Mouse (Mus musculus) ES-E14 (cell line): ENCODE measurements at regions not wholly inside any gene's neighbourhood (a gene's known extent, or its start where the extent isn't known, plus 50 kb on each side); places are given as distances from the start of the nearest gene placed in this dataset.

Experiments used
- DNase-seq: peaks from one replicate; pipeline ENCODE4 v3.0.0-alpha.2; 2013; ENCODE audit warnings: low read depth, low spot score
- H3K27ac ChIP-seq: 2 replicates; pipeline ENCODE4 v1.5.1; 2012; ENCODE audit warnings: low read depth, mild to moderate bottlenecking, low read length, moderate library complexity, mixed read lengths; ENCODE audit not compliant: poor library complexity, insufficient read depth, severe bottlenecking
- H3K36me3 ChIP-seq: 2 replicates; pipeline ENCODE4 v1.6.1; 2012; ENCODE audit warnings: mild to moderate bottlenecking, low read length, moderate library complexity, mixed read lengths; ENCODE audit not compliant: control insufficient read depth, poor library complexity, insufficient read depth, severe bottlenecking
- H3K4me1 ChIP-seq, 2 experiments: fragments of 150-350 bp in 1 of 2; sonication (generic) in 1 of 2; 2 replicates each; pipeline ENCODE4 v1.6.1; 2012; ENCODE audit warnings: low read length in 2 of 2, mild to moderate bottlenecking in 1 of 2, mixed read lengths in 1 of 2; ENCODE audit not compliant: control insufficient read depth in 2 of 2, insufficient read depth in 2 of 2, poor library complexity in 1 of 2
- H3K4me3 ChIP-seq, 2 experiments: fragments of 150-350 bp in 1 of 2; sonication (generic) in 1 of 2; 2 replicates each; pipeline ENCODE4 v1.5.1; 2012; ENCODE audit warnings: low read length in 2 of 2, low read depth in 1 of 2, mild to moderate bottlenecking in 1 of 2, mixed read lengths in 1 of 2; ENCODE audit not compliant: insufficient read depth in 1 of 2, poor library complexity in 1 of 2, severe bottlenecking in 1 of 2
- H3K9ac ChIP-seq: 2 replicates; pipeline ENCODE4 v1.6.1; 2012; ENCODE audit warnings: low read depth, mild to moderate bottlenecking, low read length, mixed read lengths; ENCODE audit not compliant: poor library complexity, insufficient read depth, severe bottlenecking
- H3K9me3 ChIP-seq: fragments of 150-350 bp; sonication (generic); 2 replicates; pipeline ENCODE4 v1.6.1; 2012; ENCODE audit warnings: low read depth, mild to moderate bottlenecking, low read length; ENCODE audit not compliant: control insufficient read depth, insufficient read depth
- CHD2 ChIP-seq: IDR thresholded peaks from 2 replicates; pipeline ENCODE4 v1.6.1; 2014; ENCODE audit warnings: mild to moderate bottlenecking, low read depth, low read length, inconsistent platforms
- HCFC1 ChIP-seq: IDR thresholded peaks from 2 replicates; pipeline ENCODE4 v1.6.1; 2012; ENCODE audit warnings: low read length, inconsistent platforms, borderline replicate concordance; ENCODE audit not compliant: insufficient read depth
- MAFK ChIP-seq: IDR thresholded peaks from 2 replicates; pipeline ENCODE4 v1.6.1; 2014; ENCODE audit warnings: mild to moderate bottlenecking, low read depth, low read length, inconsistent platforms; ENCODE audit not compliant: insufficient read depth
- ZC3H11A ChIP-seq: IDR thresholded peaks from 2 replicates; pipeline ENCODE4 v1.6.1; 2012; ENCODE audit warnings: low read depth, mild to moderate bottlenecking, inconsistent platforms, low read length, borderline replicate concordance
- ZNF384 ChIP-seq: IDR thresholded peaks from 2 replicates; pipeline ENCODE4 v1.6.1; 2012; ENCODE audit warnings: low read depth, low read length, inconsistent platforms
- in situ Hi-C, 2 experiments: fragments of 600-800 bp; cut with MboI; formaldehyde crosslinking; loops; one replicate each; pipeline ENCODE4 v1.15.1; 2025; ENCODE audit warnings: low sequenced_read_pairs in 2 of 2, inconsistent platforms in 1 of 2; ENCODE audit not compliant: unreplicated experiment in 2 of 2

DNA sequence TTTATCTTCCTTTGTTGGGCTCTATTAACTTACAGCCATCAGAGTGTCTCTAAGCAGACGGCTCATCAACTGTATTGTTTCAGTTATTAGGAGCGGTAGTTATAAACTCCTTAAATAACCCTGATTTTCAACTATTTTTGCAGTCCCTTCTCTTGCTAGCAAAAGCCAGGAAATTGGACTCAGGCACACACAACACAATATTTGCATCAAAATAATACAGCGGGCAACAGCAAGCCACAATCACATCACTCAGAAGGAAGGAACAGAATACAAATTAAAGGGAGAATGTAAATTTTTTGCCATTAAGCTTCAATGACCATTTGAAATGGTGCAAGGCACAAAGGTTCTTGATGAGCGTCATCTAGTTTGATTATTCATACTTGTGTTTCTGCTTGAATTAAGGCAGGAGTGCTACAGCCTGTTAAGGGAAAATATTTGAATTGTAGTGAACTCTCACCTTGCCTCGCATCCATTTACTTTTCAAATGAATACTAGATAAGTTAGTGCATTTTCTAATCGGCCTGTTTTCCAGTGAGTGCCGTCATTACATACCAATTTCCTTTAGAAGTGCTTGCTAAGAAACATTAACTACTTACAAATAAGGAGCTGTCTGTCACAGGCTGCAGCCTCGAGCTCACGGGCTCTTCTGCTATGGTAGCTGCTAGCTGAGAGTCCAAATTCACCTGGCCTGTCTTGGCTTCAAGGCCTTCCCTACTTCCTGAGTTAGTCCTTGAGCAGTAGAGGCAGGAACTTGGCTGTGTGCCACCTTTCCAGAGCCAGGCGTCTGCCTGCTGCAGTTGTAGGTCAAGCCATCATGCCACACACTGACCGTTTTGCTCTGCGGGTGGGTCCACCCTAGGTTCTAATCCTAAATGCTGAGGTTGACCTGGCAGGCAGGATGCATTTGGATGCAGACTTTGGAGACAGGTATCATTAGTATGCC is 91.1 kb upstream of the Kiz start:
- TF ChIP-seq MAFK (no peak), HCFC1 (no peak), ZC3H11A (no peak)
- 0 out of 4 replicates have a peak, but pooled peaks cover 0 to 2% of the 10 kb centered on the region in 2 experiments for H3K4me1 ChIP-seq
- H3K36me3 ChIP-seq: no peaks in the 10 kb centered on the region
- in situ Hi-C loops: no loop called here
- no peak for DNase-seq
- H3K27ac ChIP-seq: no peak overlapping the region; the same call in 1 of the 2 replicates
- H3K9me3 ChIP-seq: no peaks in the 10 kb centered on the region
- no peak overlapping the region for H3K9ac ChIP-seq
- H3K4me3 ChIP-seq: no peak overlapping the region

- Histone ChIP-seq H3K27ac (no peak overlapping the region), H3K36me3 (no peaks in the 10 kb centered on the region), H3K9me3 (no peaks in the 10 kb centered on the region), H3K4me1 (no peaks in the 10 kb centered on the region), H3K9ac (no peak overlapping the region), H3K4me3 (no peak overlapping the region)
- TF ChIP-seq HCFC1 (no peak), ZC3H11A (no peak), ZNF384 (no peak), MAFK (no peak), CHD2 (no peak)
- DNase-seq: no peak
- in situ Hi-C loops: no loop called here
Measured at GRCm38 (mm10) chr2:146774876-146775275, 80.8 kb upstream of the Kiz start.

- in situ Hi-C loops: no loop called here
- no peak overlapping the region for H3K27ac ChIP-seq
- no peak overlapping the region for H3K9ac ChIP-seq
- H3K9me3 ChIP-seq: peaks cover 2% of the 10 kb centered on the region; the same call in 1 of the 2 replicates
- H3K4me1 ChIP-seq: 0 out of 4 replicates have a peak, but pooled peaks cover 2% of the 10 kb centered on the region in 2 experiments
- no peak for DNase-seq
- no peak overlapping the region for H3K4me3 ChIP-seq
- no peaks in the 10 kb centered on the region for H3K36me3 ChIP-seq
- no peak for TF ChIP-seq ZC3H11A
- no peak for TF ChIP-seq ZNF384
- no peak for TF ChIP-seq MAFK
- TF ChIP-seq CHD2: no peak
- TF ChIP-seq HCFC1: no peak
Measured at GRCm38 (mm10) chr2:146787132-146787810, 68.4 kb upstream of the Kiz start.

DNA sequence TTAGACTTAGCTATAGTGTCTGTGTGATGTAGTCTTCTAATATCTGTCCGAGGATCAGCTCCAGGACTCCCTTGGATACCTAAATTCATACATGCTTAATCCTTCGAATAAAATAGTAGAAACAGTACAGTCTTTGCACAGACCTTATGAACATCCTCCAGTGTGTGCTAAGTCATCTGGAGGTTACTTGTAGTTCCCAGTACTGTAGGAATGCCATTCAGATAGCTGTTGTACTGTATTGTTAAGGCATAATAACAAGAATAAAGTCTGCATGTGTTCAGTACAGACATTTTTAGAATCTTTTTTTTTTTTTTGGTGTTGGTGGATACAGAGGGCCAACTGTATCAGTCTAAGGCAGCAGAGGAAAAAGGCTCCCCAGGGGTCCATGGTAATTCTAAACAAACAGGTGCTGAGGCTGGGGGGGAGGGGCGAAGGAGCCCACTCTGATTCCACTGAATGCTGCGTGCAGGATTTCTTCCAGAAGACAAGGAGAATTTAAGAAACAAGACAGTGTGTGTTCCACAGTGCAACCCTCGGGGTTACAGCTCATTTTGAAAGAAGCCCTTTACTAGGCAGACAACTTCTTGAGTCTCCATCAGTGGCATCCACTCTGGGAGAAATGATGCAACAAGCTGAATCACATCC is 67.7 kb upstream of the Kiz start:
- no peaks in the 10 kb centered on the region for H3K36me3 ChIP-seq
- peaks cover 2% of the 10 kb centered on the region; the same call in 1 of the 2 replicates for H3K9me3 ChIP-seq
- H3K4me3 ChIP-seq: no peak overlapping the region
- no peak overlapping the region for H3K27ac ChIP-seq
- DNase-seq: no peak
- no peak for TF ChIP-seq ZNF384
- TF ChIP-seq MAFK: no peak
- H3K9ac ChIP-seq: no peak overlapping the region
- in situ Hi-C loops: no loop called here
- 0 out of 4 replicates have a peak, but pooled peaks cover 2% of the 10 kb centered on the region in 2 experiments for H3K4me1 ChIP-seq
